Mouse (Mus musculus) olfactory bulb, adult 2 months (tissue): Measurements from ENCODE around the gene Srsf10.

Source experiments
- CTCF ChIP-seq: fragments of 200-500 bp; IDR thresholded peaks from 2 replicates; pipeline ENCODE4 v1.5.1; 2012; ENCODE audit warnings: low read depth, mild to moderate bottlenecking, low read length, moderate library complexity; ENCODE audit not compliant: insufficient read depth
- POLR2A ChIP-seq: fragments of 200-500 bp; IDR thresholded peaks from 2 replicates; pipeline ENCODE4 v1.6.1; 2012; ENCODE audit warnings: mild to moderate bottlenecking, low read depth, low read length, moderate library complexity; ENCODE audit not compliant: insufficient read depth

- TF ChIP-seq CTCF (no peak), POLR2A (no peak)
Measured at GRCm38 (mm10) chr4:135892884-135893283, 37.3 kb downstream of the Srsf10 start.
